ENCODE assay signal across 8 mouse cellular contexts in genomic region chr12:85176846-85177523, GRCm38 (mm10). TPM values are rescaled to one million over a fixed set of nuclear protein-coding genes. Genes with fewer than 3 reads are reported as not detected.
A peak's percentile ranks its signal among the peaks of the same experiment; 100 is the strongest.
DNase-seq lines count a peak whose midpoint lies in the region; ATAC-seq and TF ChIP-seq lines count a peak whose summit lies in the region.

No protein-coding gene starts in this region.

- no peaks in the 10 kb centered on the region for H3K27me3 ChIP-seq in cerebellum, adult 2 months (ENCODE audit: control insufficient read depth, insufficient read depth, low read length)
- peaks cover 24% of the 10 kb centered on the region for H3K27me3 ChIP-seq in kidney, embryonic 15.5 days

- TF ChIP-seq POLR2A in cerebellum, adult 2 months (IDR thresholded peaks at IDR 0.05; ENCODE audit: borderline replicate concordance, insufficient read depth, low read length): no peak

- no peaks in the 10 kb centered on the region for H3K9me3 ChIP-seq in kidney, embryonic 15.5 days (replicated peaks)

- H3K4me3 ChIP-seq in cerebellum, adult 2 months (replicated peaks; ENCODE audit: insufficient read depth, low read depth, low read length): peak overlapping the region; percentile 45
- H3K4me3 ChIP-seq in brown adipose tissue, adult 24 weeks (ENCODE audit: insufficient read depth, low read depth, low read length): peak overlapping the region; percentile 41
- H3K4me3 ChIP-seq in kidney, embryonic 15.5 days (replicated peaks): peak overlapping the region; percentile 45

- peak overlapping the region; percentile 49 for H3K9ac ChIP-seq in kidney, embryonic 15.5 days

- WGBS in cerebellum, adult 2 months: 12% methylated on average over 32 of the region's 32 CpGs
- WGBS in kidney, embryonic 15.5 days: 2% methylated on average over 31 of the region's 32 CpGs

- ATAC-seq in kidney, embryonic 15.5 days (replicated peaks; ENCODE audit: low FRiP score): 0 out of 2 replicates have a peak, but pooled peaks have one; percentile 30

- H3K36me3 ChIP-seq in kidney, embryonic 15.5 days: no peaks in the 10 kb centered on the region

- peak overlapping the region; percentile 78 for H3K4me2 ChIP-seq in kidney, embryonic 15.5 days

- no peak overlapping the region for H3K27ac ChIP-seq in cerebellum, adult 2 months (ENCODE audit: insufficient read depth, low read length)
- H3K27ac ChIP-seq in brown adipose tissue, adult 24 weeks (replicated peaks; ENCODE audit: low read depth, low read length): no peak overlapping the region
- H3K27ac ChIP-seq in kidney, embryonic 15.5 days: peak overlapping the region; percentile 50

- peaks cover 15% of the 10 kb centered on the region for H3K4me1 ChIP-seq in cerebellum, adult 2 months (ENCODE audit: control insufficient read depth, insufficient read depth, low read length)
- H3K4me1 ChIP-seq in brown adipose tissue, adult 24 weeks (ENCODE audit: control insufficient read depth, insufficient read depth, insufficient read length, low read length): no peaks in the 10 kb centered on the region
- peaks cover 56% of the 10 kb centered on the region for H3K4me1 ChIP-seq in kidney, embryonic 15.5 days

- no peak for DNase-seq in cerebellum, adult 2 months
- DNase-seq in cerebellum, postnatal 14 days: no peak
- DNase-seq in heart, adult 8-10 months (ENCODE audit: low spot score): peak; percentile 55
- DNase-seq in lung, postnatal 25 days (ENCODE audit: low spot score): peak; percentile 52
- peak; percentile 18 for DNase-seq in spleen, adult 12 weeks (ENCODE audit: low spot score)
- DNase-seq in left cerebral cortex, adult 8-10 months (ENCODE audit: low spot score in 2 of 2): no peak

- no peak for TF ChIP-seq CTCF in cerebellum, adult 2 months (IDR thresholded peaks at IDR 0.05; ENCODE audit: borderline replicate concordance, insufficient read depth, low read depth, low read length)

RNA-seq across cellular contexts. Expression of gene Pgf, which starts 0.6 kb away (rescaled TPM):
- 5.1 and 6.1 TPM in 2 replicates for polyA plus RNA-seq in cerebellum, adult 2 months (2012; rRNA removed)
- polyA plus RNA-seq in brown adipose tissue, adult 24 weeks (2012; ENCODE audit: insufficient read depth, insufficient read length, missing spikeins): not detected in 2 replicates
- 1 to 10 TPM; 3.7 to 5.1 (median 4.1) TPM for total RNA-seq in heart, adult 8-10 months (2022)
- 15.9 and 18.8 TPM in 2 replicates for polyA plus RNA-seq in kidney, embryonic 15.5 days (2015; fragmentation: Nextera tagmentation; extraction: Ambion mirVana)
- total RNA-seq in left cerebral cortex, adult 8-10 months (2022): 1 to 10 TPM; 2.1 to 4.4 (median 3.1) TPM

RNA-seq across cellular contexts. Expression of gene Rps6kl1, which starts 25.9 kb away (rescaled TPM):
- 35.2 and 36.5 TPM in 2 replicates for polyA plus RNA-seq in cerebellum, adult 2 months (2012; rRNA removed)
- 0.36 TPM in 1 of 2 replicates, not detected in the other for polyA plus RNA-seq in brown adipose tissue, adult 24 weeks (2012; ENCODE audit: insufficient read depth, insufficient read length, missing spikeins)
- 1 to 10 TPM; 1.7 to 3.5 (median 2.8) TPM for total RNA-seq in heart, adult 8-10 months (2022)
- 1.0 and 1.4 TPM in 2 replicates for polyA plus RNA-seq in kidney, embryonic 15.5 days (2015; fragmentation: Nextera tagmentation; extraction: Ambion mirVana)
- total RNA-seq in left cerebral cortex, adult 8-10 months (2022): 10 to 100 TPM; 35.0 to 37.6 (median 36.6) TPM

RNA-seq across cellular contexts. Expression of gene Eif2b2, which starts 42.3 kb away (rescaled TPM):
- 105 and 109 TPM in 2 replicates for polyA plus RNA-seq in cerebellum, adult 2 months (2012; rRNA removed)
- 14.8 and 25.4 TPM in 2 replicates for polyA plus RNA-seq in brown adipose tissue, adult 24 weeks (2012; ENCODE audit: insufficient read depth, insufficient read length, missing spikeins)
- 10 to 100 TPM; 39.5 to 50.6 (median 45.2) TPM for total RNA-seq in heart, adult 8-10 months (2022)
- 98.7 and 105 TPM in 2 replicates for polyA plus RNA-seq in kidney, embryonic 15.5 days (2015; fragmentation: Nextera tagmentation; extraction: Ambion mirVana)
- total RNA-seq in left cerebral cortex, adult 8-10 months (2022): 10 to 100 TPM; 64.0 to 73.3 (median 68.1) TPM

Comparison
In these comparisons a context has a peak if more than half of its experiments do, and no peak if none do; other contexts are left out.
1. DNase-seq: peak in heart, adult 8-10 months (single experiment), lung, postnatal 25 days (single experiment) and spleen, adult 12 weeks (single experiment); none in cerebellum, adult 2 months (0 of 2), cerebellum, postnatal 14 days (0 of 2) and left cerebral cortex, adult 8-10 months (0 of 2).
2. RNA of gene Rps6kl1, which starts 25.9 kb away (polyA plus RNA-seq): 35.2 to 36.5 TPM in cerebellum, adult 2 months; 1.0 to 1.4 TPM in kidney, embryonic 15.5 days and 0.36 TPM in brown adipose tissue, adult 24 weeks; every median in the first group is over 10 times any median in the second.
3. Peak in every context shown above with its lines, with median percentiles within 50 percentile points of each other: H3K4me3 ChIP-seq.